Mouse (Mus musculus) ES-E14 (cell line): ENCODE data around the gene Dpm3.
A peak's percentile ranks its signal among the peaks of the same experiment; 100 is the strongest.

Source experiments
- CHD2 ChIP-seq: IDR thresholded peaks from 2 replicates; pipeline ENCODE4 v1.6.1; 2014; ENCODE audit warnings: mild to moderate bottlenecking, low read depth, low read length, inconsistent platforms
- HCFC1 ChIP-seq: IDR thresholded peaks from 2 replicates; pipeline ENCODE4 v1.6.1; 2012; ENCODE audit warnings: low read length, inconsistent platforms, borderline replicate concordance; ENCODE audit not compliant: insufficient read depth
- MAFK ChIP-seq: IDR thresholded peaks from 2 replicates; pipeline ENCODE4 v1.6.1; 2014; ENCODE audit warnings: mild to moderate bottlenecking, low read depth, low read length, inconsistent platforms; ENCODE audit not compliant: insufficient read depth
- ZC3H11A ChIP-seq: IDR thresholded peaks from 2 replicates; pipeline ENCODE4 v1.6.1; 2012; ENCODE audit warnings: low read depth, mild to moderate bottlenecking, inconsistent platforms, low read length, borderline replicate concordance
- ZNF384 ChIP-seq: IDR thresholded peaks from 2 replicates; pipeline ENCODE4 v1.6.1; 2012; ENCODE audit warnings: low read depth, low read length, inconsistent platforms

DNA sequence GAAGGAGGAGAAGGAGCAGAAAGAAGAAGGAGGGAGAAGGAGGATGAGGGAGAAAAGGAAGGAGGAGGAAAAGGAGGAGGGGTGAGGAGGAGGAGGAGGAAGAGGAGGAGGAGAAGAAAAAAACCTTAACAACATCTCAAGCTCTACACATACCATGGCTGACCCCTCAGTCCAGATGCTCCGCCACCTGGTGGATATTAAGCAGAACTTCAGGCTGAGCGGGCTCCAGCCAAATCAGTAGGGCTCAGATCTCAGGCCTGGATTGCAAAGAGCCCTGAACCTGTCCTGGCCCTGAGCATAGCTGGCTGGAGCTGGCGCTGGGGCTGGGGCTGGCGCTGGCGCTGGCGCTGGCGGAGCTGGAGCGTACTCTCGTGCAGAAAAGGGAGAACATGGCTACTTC is 48.9 kb downstream of the Dpm3 start:
- TF ChIP-seq MAFK (no peak), ZC3H11A (peak; percentile 33; the same call in 1 of the 2 replicates), CHD2 (no peak), ZNF384 (peak; percentile 77), HCFC1 (no peak)
